ENCODE assay signal across 8 mouse cellular contexts in the genomic region with DNA sequence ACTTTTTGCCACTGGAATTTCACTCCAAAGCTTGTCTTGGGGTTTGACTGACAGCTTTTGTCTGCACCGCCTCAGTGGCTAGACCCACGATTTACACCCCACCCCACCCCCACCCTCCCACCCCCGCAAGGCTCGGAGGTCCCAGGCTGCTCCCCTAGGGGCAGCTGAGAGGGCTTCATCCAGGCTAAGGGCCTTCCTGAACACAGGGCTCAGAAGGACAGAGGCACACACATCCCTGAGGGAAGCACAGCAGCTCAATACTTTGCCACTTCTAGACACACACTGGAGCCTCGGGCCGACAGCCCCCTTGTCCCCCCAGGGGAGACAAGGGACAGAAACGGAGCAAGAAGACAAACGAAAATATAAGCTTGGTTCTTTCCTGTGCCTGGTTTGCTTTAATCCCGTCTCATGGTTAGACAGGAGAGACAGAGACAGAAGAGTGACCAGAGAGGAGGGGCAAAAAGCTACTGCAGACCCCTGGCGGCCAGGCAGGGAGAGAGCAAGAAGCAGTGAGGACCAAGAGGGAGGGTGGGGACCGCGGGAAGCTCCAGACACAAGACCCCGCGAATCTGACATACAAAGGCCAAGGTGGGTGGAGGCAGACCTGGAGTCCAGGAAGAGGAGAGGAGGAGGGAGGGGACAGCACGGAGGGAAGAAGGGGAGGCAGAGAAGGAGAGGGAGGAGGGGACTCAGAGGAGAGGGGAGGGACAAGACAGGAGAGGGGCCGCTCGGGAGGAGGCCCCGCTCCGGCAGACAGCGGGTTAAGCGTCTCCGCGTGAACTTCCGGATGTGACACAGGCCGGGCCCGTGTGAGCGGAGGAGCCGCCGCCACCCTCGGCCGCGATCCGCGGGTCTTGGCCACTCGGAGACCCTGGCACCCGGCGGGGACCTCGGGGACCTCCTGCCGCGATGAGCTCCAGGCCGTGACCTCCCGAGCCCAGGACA. TPM values are rescaled to one million over a fixed set of nuclear protein-coding genes. Genes with fewer than 3 reads are reported as not detected.
DNase-seq lines count a peak whose midpoint lies in the region; ATAC-seq and TF ChIP-seq lines count a peak whose summit lies in the region.

A gene (plus strand): TSS at position 494 of the 945 bp plus-strand sequence.

- peak within 1 kb of the TSS; percentile 83 for H3K9ac ChIP-seq in intestine, embryonic 16.5 days (ENCODE audit: low read depth, low read length)
- H3K9ac ChIP-seq in liver, adult 2 months (ENCODE audit: low read depth, low read length), result peak within 1 kb of the TSS; percentile 85

- peak within 1 kb of the TSS; percentile 70 for H3K4me3 ChIP-seq in intestine, embryonic 16.5 days (ENCODE audit: low read length)
- H3K4me3 ChIP-seq in liver, adult 2 months (ENCODE audit: insufficient read depth, low read depth, low read length), result peak within 1 kb of the TSS; percentile 77
- peak within 1 kb of the TSS; percentile 18 for H3K4me3 ChIP-seq in myocyte

- no peaks in the 10 kb centered on the region for H3K79me2 ChIP-seq in liver, adult 2 months (ENCODE audit: control insufficient read depth, insufficient read depth, low read length)
- no peaks in the 10 kb centered on the region for H3K79me2 ChIP-seq in myocyte (ENCODE audit: control insufficient read depth, insufficient read depth)

- ATAC-seq in intestine, embryonic 16.5 days, result peak; percentile 89

- H3K4me1 ChIP-seq in intestine, embryonic 16.5 days (ENCODE audit: control insufficient read depth, insufficient read depth, low read length), result peaks cover 9% of the 10 kb centered on the region
- no peaks in the 10 kb centered on the region for H3K4me1 ChIP-seq in liver, adult 2 months (ENCODE audit: control insufficient read depth, insufficient read depth, low read length)

- peak; percentile 17 to 56 for DNase-seq in spleen, adult 18-20 months
- DNase-seq in spleen, adult 12 weeks (ENCODE audit: low spot score), result no peak
- peak; percentile 54 to 61 for DNase-seq in cerebellum, postnatal 36 days
- DNase-seq in gonadal fat pad, adult 2 months (ENCODE audit: low read depth), result no peak
- no peak for DNase-seq in liver, adult 2 months (ENCODE audit: extremely low read depth, low read depth, low spot score)
- DNase-seq in telencephalon, adult 2 months (ENCODE audit: low read depth, low spot score), result peak; percentile 48

- peak within 1 kb of the TSS; percentile 79 for H3K4me2 ChIP-seq in intestine, embryonic 16.5 days (ENCODE audit: low read depth, low read length)
- H3K4me2 ChIP-seq in myocyte (ENCODE audit: low read depth), result peak within 1 kb of the TSS; percentile 76

- H3K9me3 ChIP-seq in intestine, embryonic 16.5 days (ENCODE audit: control insufficient read depth, low read length), result no peaks in the 10 kb centered on the region

- no peaks in the 10 kb centered on the region for H3K27me3 ChIP-seq in intestine, embryonic 16.5 days (replicated peaks; ENCODE audit: control insufficient read depth, insufficient read depth, low read length)
- H3K27me3 ChIP-seq in liver, adult 2 months (ENCODE audit: control insufficient read depth, insufficient read depth, low read length), result peaks cover 10% of the 10 kb centered on the region
- peaks cover 14% of the 10 kb centered on the region for H3K27me3 ChIP-seq in myocyte (ENCODE audit: control insufficient read depth, insufficient read depth, insufficient read length)

- H3K36me3 ChIP-seq in intestine, embryonic 16.5 days (ENCODE audit: control insufficient read depth, insufficient read depth, low read length), result no peaks in the 10 kb centered on the region
- no peaks in the 10 kb centered on the region for H3K36me3 ChIP-seq in liver, adult 2 months (ENCODE audit: control insufficient read depth, insufficient read depth, low read length)
- no peaks in the 10 kb centered on the region for H3K36me3 ChIP-seq in myocyte (ENCODE audit: control insufficient read depth, insufficient read depth)

- TF ChIP-seq CTCF in liver, adult 2 months (IDR thresholded peaks at IDR 0.05; ENCODE audit: low read depth, low read length), result peak; percentile 26; the same call in 1 of the 2 replicates

- peak within 1 kb of the TSS; percentile 69 for H3K27ac ChIP-seq in intestine, embryonic 16.5 days (ENCODE audit: low read length)
- H3K27ac ChIP-seq in liver, adult 2 months (replicated peaks; ENCODE audit: insufficient read depth, low read depth, low read length), result no peak within 1 kb of the TSS

- TF ChIP-seq POLR2A in liver, adult 2 months (IDR thresholded peaks at IDR 0.05; ENCODE audit: extremely low read depth, insufficient read depth, low read length), result no peak
- no peak for TF ChIP-seq POLR2A in myocyte (IDR thresholded peaks at IDR 0.05; ENCODE audit: insufficient read length, low read depth)

- WGBS in intestine, embryonic 16.5 days, result under 1% methylated on average over 41 of the region's 42 CpGs
- 4% methylated on average over 42 of the region's 42 CpGs for WGBS in liver, adult 2 months

- peak within 1 kb of the TSS; percentile 2 for H3ac ChIP-seq in myocyte (ENCODE audit: control insufficient read depth, insufficient read length)

TF ChIP-seq in myocyte, 11 proteins besides CTCF, POLR2A, EP300 and RAD21:
- TF ChIP-seq CEBPB (IDR thresholded peaks at IDR 0.05; ENCODE audit: insufficient read depth, poor library complexity, severe bottlenecking) (no peak), SRF (IDR thresholded peaks at IDR 0.05; ENCODE audit: control insufficient read depth, insufficient read length, low read depth) (no peak), MYOD1 (IDR thresholded peaks at IDR 0.05; ENCODE audit: control insufficient read depth in 1 of 3, insufficient read length in 2 of 3, low read depth in 2 of 3) (no peak), POLR2AphosphoS2 (IDR thresholded peaks at IDR 0.05; ENCODE audit: insufficient read length, low read depth) (no peak), MYOG (IDR thresholded peaks at IDR 0.05; ENCODE audit: control insufficient read depth in 1 of 3, insufficient read depth in 1 of 3, insufficient read length in 2 of 3, low read depth in 2 of 3) (no peak), USF1 (IDR thresholded peaks at IDR 0.05; ENCODE audit: low read depth) (no peak), E2F4 (IDR thresholded peaks at IDR 0.05; ENCODE audit: insufficient read depth) (no peak), REST (IDR thresholded peaks at IDR 0.05; ENCODE audit: insufficient read depth, insufficient read length) (no peak), TCF3 (IDR thresholded peaks at IDR 0.05; ENCODE audit: insufficient read length, low read depth) (no peak), MAX (IDR thresholded peaks at IDR 0.05; ENCODE audit: low read depth) (no peak)

RNA-seq across cellular contexts. Expression of the gene that starts here (rescaled TPM):
- 10.8 and 12.4 TPM in 2 replicates for polyA plus RNA-seq in gonadal fat pad, adult 2 months (2012; rRNA removed)
- polyA plus RNA-seq in intestine, embryonic 16.5 days (2015; fragmentation: Nextera tagmentation; extraction: Ambion mirVana), result 30.0 TPM in 2 replicates
- 0.46 and 0.94 TPM in 2 replicates for total RNA-seq in liver, adult 2 months (2014; rRNA removed)
- 0.87 and 2.0 TPM in 2 replicates for polyA plus RNA-seq in liver, adult 2 months (2012; rRNA removed)
- 2.2 TPM for polyA plus RNA-seq in myocyte (2012; fragmentation: generic; extraction: Trizol)

Comparison
In these comparisons a context has a peak if more than half of its experiments do, and no peak if none do; other contexts are left out.
1. DNase-seq: peak in spleen, adult 18-20 months (2 of 2), cerebellum, postnatal 36 days (2 of 2) and telencephalon, adult 2 months (single experiment); none in spleen, adult 12 weeks (single experiment), gonadal fat pad, adult 2 months (single experiment) and liver, adult 2 months (single experiment).
2. H3K4me3 ChIP-seq: peak in every context shown above with its lines; median percentile 77 in liver, adult 2 months; 70 in intestine, embryonic 16.5 days; 18 in myocyte.